Mouse (Mus musculus) neural tube, embryonic 11.5 days (tissue): ENCODE data around the gene Ehhadh. TPM values are rescaled to one million over a fixed set of nuclear protein-coding genes. Genes with fewer than 3 reads are reported as not detected.

Source experiments
- ATAC-seq: fragments of 200-750 bp; cut with Nextera tagmentation; 2 replicates; pipeline ENCODE4 v1.8.0; 2017; ENCODE audit warnings: moderate number of reproducible peaks, mild to moderate bottlenecking, moderate TSS enrichment, moderate library complexity; ENCODE audit not compliant: insufficient read depth, low FRiP score, low TSS enrichment
- DNase-seq: peaks from one replicate; pipeline ENCODE4 v3.0.0-alpha.2; 2015; ENCODE audit warnings: low spot score
- H3K27ac ChIP-seq: fragments of 300-500 bp; sonication (generic); 2 replicates; pipeline ENCODE4 v1.5.1; 2014; ENCODE audit warnings: low read depth, mild to moderate bottlenecking, low read length
- H3K27me3 ChIP-seq: fragments of 300-500 bp; sonication (generic); 2 replicates; pipeline ENCODE4 v1.6.1; 2014; ENCODE audit warnings: mild to moderate bottlenecking, low read length, mixed read lengths; ENCODE audit not compliant: control insufficient read depth, insufficient read depth
- H3K36me3 ChIP-seq: fragments of 300-500 bp; sonication (generic); 2 replicates; pipeline ENCODE4 v1.6.1; 2014; ENCODE audit warnings: mild to moderate bottlenecking, low read length, moderate library complexity, mixed read lengths; ENCODE audit not compliant: control insufficient read depth, insufficient read depth
- H3K4me1 ChIP-seq: fragments of 300-500 bp; sonication (generic); 2 replicates; pipeline ENCODE4 v1.6.1; 2014; ENCODE audit warnings: low read length, mixed read lengths; ENCODE audit not compliant: control insufficient read depth, insufficient read depth
- H3K4me2 ChIP-seq: fragments of 300-500 bp; sonication (generic); 2 replicates; pipeline ENCODE4 v1.6.1; 2014; ENCODE audit warnings: low read depth, mild to moderate bottlenecking, moderate library complexity
- H3K4me3 ChIP-seq: fragments of 300-500 bp; sonication (generic); 2 replicates; pipeline ENCODE4 v1.5.1; 2014; ENCODE audit warnings: low read depth, low read length
- H3K9ac ChIP-seq: fragments of 300-500 bp; sonication (generic); 2 replicates; pipeline ENCODE4 v1.6.1; 2014; ENCODE audit warnings: mild to moderate bottlenecking, low read length
- H3K9me3 ChIP-seq: fragments of 300-500 bp; sonication (generic); 2 replicates; pipeline ENCODE4 v1.6.1; 2016; ENCODE audit warnings: low read length; ENCODE audit not compliant: control insufficient read depth
- WGBS: fragments of 180-500 bp; shearing (Covaris S2); extraction: QIAGEN DNeasy Blood & Tissue Kit; methylation state at CpG from one replicate; pipeline ENCODE4 v1.1.7; 2014; 5-methylcytosine and 5-hydroxymethylcytosine counted together
- polyA plus RNA-seq: library from polyadenylated mRNA; unstranded; fragments of >200 nt; fragmentation: Nextera tagmentation; extraction: Ambion mirVana; gene quantifications from 2 replicates; pipeline ENCODE4 v1.2.1, GENCODE M21; 2014

Gene Ehhadh
- polyA plus RNA-seq, 1 experiment from 2014 or later: 2.4 TPM

DNA sequence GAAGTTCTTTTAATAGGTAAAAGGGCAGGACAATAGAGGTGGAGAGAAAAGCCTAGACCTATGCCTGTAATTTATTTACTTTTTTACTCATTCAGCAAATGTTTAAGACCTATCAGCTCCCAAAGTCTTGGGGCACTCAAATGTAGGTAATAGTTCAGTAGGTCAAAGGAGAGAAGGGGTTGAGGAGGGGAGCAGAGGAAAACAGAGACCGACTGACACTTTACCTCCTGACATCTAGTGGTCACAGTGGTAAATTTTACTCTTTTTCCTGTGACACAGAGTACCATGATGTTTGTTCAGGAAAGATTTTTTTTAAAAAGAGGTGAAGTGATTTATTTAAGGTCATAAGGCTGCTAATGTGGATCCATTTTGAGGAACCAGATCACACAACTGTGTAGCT is 2.9 kb upstream of the Ehhadh start:
- 17% methylated on average over 1 of the region's 1 CpGs for WGBS
- Histone ChIP-seq H3K9me3 (no peaks in the 10 kb centered on the region), H3K9ac (no peak overlapping the region), H3K27me3 (no peaks in the 10 kb centered on the region), H3K36me3 (no peaks in the 10 kb centered on the region), H3K4me1 (no peaks in the 10 kb centered on the region; the same call in 1 of the 2 replicates), H3K4me2 (no peak overlapping the region), H3K4me3 (no peak overlapping the region), H3K27ac (no peak overlapping the region)
- no peak for ATAC-seq
- DNase-seq: no peak

- 66% methylated on average over 2 of the region's 2 CpGs for WGBS
- Histone ChIP-seq H3K27me3 (no peaks in the 10 kb centered on the region), H3K4me1 (no peaks in the 10 kb centered on the region; the same call in 1 of the 2 replicates), H3K9ac (no peak overlapping the region), H3K9me3 (no peaks in the 10 kb centered on the region), H3K36me3 (no peaks in the 10 kb centered on the region), H3K27ac (no peak overlapping the region), H3K4me3 (no peak overlapping the region), H3K4me2 (no peak overlapping the region)
- DNase-seq (no peak), ATAC-seq (no peak)
These were observed 1.6 kb upstream of the Ehhadh start for GRCm38 (mm10) chr16:21789180-21789579.

DNA sequence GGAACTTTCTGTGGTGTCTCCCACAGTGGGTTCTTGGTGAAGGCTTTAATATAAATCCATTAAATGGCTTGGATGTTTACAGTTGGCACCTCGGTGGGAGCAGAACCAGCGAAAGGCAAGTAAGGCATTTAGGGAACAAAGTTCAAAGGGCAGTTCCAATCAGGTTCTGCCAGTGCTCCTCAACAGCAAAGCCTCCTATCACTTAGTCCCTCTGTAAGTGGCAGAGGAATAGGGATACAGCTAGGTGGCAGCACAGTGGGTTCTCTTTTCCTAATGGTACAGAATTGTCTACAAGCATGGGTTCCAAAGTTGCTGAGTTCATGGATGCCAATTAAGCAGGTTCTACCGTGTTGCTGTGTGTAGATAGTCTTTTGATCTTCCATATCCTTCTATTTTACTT is 974 bp upstream of the Ehhadh start:
- WGBS: 46% methylated on average over 3 of the region's 3 CpGs
- ATAC-seq: no peak

DNA sequence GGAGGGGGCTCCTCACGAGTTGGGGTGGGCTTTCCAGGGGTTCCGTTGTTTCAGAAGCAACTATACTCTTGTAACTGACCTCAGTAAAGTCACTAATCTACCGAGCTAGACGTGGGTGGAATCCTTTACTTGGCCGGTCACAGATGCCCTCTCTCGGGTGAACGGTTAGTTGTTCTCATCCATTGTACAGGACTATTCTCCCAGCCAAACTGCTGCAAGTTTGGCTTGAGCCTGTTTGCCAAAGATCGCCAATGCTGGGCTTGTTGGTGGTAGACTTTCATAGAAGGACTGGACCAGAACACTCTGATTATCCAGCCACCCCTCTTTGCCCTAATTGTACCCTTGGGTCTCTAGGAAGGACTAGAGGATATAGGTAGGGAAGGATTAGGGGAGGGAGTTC is 1.3 kb downstream of the Ehhadh start:
- no peak overlapping the region for H3K4me2 ChIP-seq
- 84% methylated on average over 8 of the region's 8 CpGs for WGBS
- no peak for DNase-seq
- no peaks in the 10 kb centered on the region for H3K9me3 ChIP-seq
- no peaks in the 10 kb centered on the region for H3K27me3 ChIP-seq
- no peak for ATAC-seq
- H3K27ac ChIP-seq: no peak overlapping the region
- no peaks in the 10 kb centered on the region for H3K36me3 ChIP-seq
- no peaks in the 10 kb centered on the region; the same call in 1 of the 2 replicates for H3K4me1 ChIP-seq
- H3K9ac ChIP-seq: no peak overlapping the region
- H3K4me3 ChIP-seq: no peak overlapping the region

More for the DNA sequence above, 974 bp upstream of the Ehhadh start:
- no peak overlapping the region for H3K27ac ChIP-seq
- no peak overlapping the region for H3K4me2 ChIP-seq
- no peaks in the 10 kb centered on the region; the same call in 1 of the 2 replicates for H3K4me1 ChIP-seq
- no peaks in the 10 kb centered on the region for H3K9me3 ChIP-seq
- H3K36me3 ChIP-seq: no peaks in the 10 kb centered on the region
- no peak overlapping the region for H3K9ac ChIP-seq
- no peak overlapping the region for H3K4me3 ChIP-seq
- no peaks in the 10 kb centered on the region for H3K27me3 ChIP-seq
- no peak for DNase-seq

DNA sequence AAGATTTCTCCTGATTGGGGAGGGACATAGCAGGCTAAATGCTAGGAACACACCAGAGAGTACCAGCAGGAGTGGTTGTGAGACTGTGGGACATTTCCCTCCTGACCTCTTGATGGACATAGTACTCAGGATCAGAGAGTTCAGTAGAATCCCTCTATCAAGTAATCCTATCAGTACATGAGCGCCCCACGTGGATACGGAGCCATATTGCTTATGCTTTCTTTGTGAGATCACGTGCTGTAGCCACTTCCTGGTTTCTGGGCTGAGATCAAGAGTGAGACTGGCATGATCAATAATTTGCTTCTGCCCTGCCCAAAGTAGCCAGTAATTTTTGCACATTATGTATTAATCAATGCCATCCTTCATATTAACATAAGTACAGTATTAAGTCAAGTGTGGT is 2.6 kb downstream of the Ehhadh start:
- H3K9me3 ChIP-seq: no peaks in the 10 kb centered on the region
- no peak overlapping the region for H3K9ac ChIP-seq
- DNase-seq (no peak), ATAC-seq (no peak)
- no peaks in the 10 kb centered on the region; the same call in 1 of the 2 replicates for H3K4me1 ChIP-seq
- no peak overlapping the region for H3K4me2 ChIP-seq
- 79% methylated on average over 4 of the region's 4 CpGs for WGBS
- H3K4me3 ChIP-seq: no peak overlapping the region
- no peaks in the 10 kb centered on the region for H3K36me3 ChIP-seq
- no peaks in the 10 kb centered on the region for H3K27me3 ChIP-seq
- no peak overlapping the region for H3K27ac ChIP-seq

- H3K9me3 ChIP-seq: no peaks in the 10 kb centered on the region
- no peak overlapping the region for H3K9ac ChIP-seq
- WGBS: 59% methylated on average over 2 of the region's 2 CpGs
- H3K36me3 ChIP-seq: no peaks in the 10 kb centered on the region
- H3K4me1 ChIP-seq: no peaks in the 10 kb centered on the region; the same call in 1 of the 2 replicates
- no peak overlapping the region for H3K4me3 ChIP-seq
- H3K4me2 ChIP-seq: no peak overlapping the region
- no peak overlapping the region for H3K27ac ChIP-seq
- ATAC-seq (no peak), DNase-seq (no peak)
- no peaks in the 10 kb centered on the region for H3K27me3 ChIP-seq
These were observed 4.8 kb downstream of the Ehhadh start for GRCm38 (mm10) chr16:21782807-21783206.

DNA sequence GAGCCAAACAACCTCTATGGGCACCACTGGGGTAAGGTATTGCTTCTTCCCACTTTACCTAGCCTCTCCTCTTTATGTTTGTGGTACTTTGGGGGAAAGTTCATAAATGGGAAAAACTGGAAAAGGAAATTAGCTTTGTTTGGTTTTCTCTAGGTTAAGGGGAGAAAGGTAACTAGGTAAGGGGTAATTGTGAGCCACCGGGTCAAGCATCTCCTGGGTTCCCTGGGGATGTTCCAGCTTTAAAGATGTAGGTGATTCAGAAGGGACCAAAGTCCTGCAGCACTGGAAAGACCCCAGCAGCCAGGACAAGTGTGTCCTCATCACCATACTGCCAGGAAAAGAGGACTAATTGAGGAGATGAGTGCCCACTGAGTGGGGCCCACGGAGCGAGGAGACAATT is 5.7 kb downstream of the Ehhadh start:
- 75% methylated on average over 3 of the region's 3 CpGs for WGBS
- Histone ChIP-seq H3K9ac (no peak overlapping the region), H3K27me3 (no peaks in the 10 kb centered on the region), H3K4me1 (no peaks in the 10 kb centered on the region), H3K4me3 (no peak overlapping the region), H3K4me2 (no peak overlapping the region), H3K36me3 (no peaks in the 10 kb centered on the region), H3K9me3 (no peaks in the 10 kb centered on the region), H3K27ac (no peak overlapping the region)
- DNase-seq: no peak
- ATAC-seq: no peak

DNA sequence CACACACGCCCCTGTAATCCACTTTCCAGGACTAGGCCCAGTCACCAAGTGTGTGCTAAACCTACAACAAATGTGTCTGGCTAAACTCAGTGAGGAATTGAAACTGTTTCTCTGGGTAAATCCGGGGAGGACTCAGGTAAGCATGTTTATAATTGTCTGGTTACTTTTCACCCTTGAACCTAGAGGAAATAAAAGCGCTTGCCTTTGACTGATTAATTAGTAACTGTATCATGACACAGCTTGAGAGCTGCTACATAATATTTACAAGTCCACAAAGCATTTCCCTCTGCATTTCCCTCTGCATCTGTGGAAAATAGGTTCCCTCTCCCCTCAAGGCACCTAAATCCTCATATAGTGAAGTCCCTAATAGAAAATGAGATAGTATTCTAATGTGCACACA is 6.3 kb downstream of the Ehhadh start:
- Histone ChIP-seq H3K36me3 (no peaks in the 10 kb centered on the region), H3K9me3 (no peaks in the 10 kb centered on the region), H3K4me2 (no peak overlapping the region), H3K27ac (no peak overlapping the region), H3K4me1 (no peaks in the 10 kb centered on the region), H3K9ac (no peak overlapping the region), H3K27me3 (no peaks in the 10 kb centered on the region), H3K4me3 (no peak overlapping the region)
- ATAC-seq: no peak
- 81% methylated on average over 3 of the region's 3 CpGs for WGBS
- no peak for DNase-seq

DNA sequence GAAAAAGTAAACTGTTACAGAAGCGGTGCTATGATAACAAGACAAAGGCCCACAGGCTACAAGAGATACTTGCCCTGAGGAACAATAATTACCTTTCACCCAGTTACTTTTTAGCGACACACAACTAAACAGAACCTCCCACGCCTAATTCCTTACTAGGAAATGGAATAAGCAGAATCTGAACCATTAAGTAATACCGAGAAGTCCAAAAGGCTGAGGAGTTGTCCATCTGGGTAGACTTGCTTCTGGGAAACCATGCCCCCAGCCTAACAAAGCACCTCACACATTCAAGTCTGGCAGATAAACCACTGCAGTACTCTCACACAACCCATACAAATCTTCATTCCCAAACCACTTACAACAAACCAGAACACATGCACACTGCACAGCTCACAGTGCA is 8.5 kb downstream of the Ehhadh start:
- DNase-seq (no peak), ATAC-seq (no peak)
- H3K27me3 ChIP-seq: no peaks in the 10 kb centered on the region
- no peak overlapping the region for H3K9ac ChIP-seq
- WGBS: 93% methylated on average over 4 of the region's 4 CpGs
- no peak overlapping the region for H3K4me3 ChIP-seq
- no peaks in the 10 kb centered on the region for H3K4me1 ChIP-seq
- H3K4me2 ChIP-seq: no peak overlapping the region
- no peaks in the 10 kb centered on the region for H3K36me3 ChIP-seq
- H3K9me3 ChIP-seq: no peaks in the 10 kb centered on the region
- no peak overlapping the region for H3K27ac ChIP-seq
